Mouse (Mus musculus): ENCODE data around the gene Ttc39a. TPM values are rescaled to one million over a fixed set of nuclear protein-coding genes. Genes with fewer than 3 reads are reported as not detected.

Gene Ttc39a
- polyA plus RNA-seq, 1 experiment from 2014 or later: 2.2 TPM

- WGBS: 95% methylated on average over 5 of the region's 5 CpGs
- Histone ChIP-seq H3K4me1 (ENCODE audit: control insufficient read depth, insufficient read depth, low read length) (no peaks in the 10 kb centered on the region), H3K27me3 (ENCODE audit: control insufficient read depth, insufficient read depth, low read length) (no peaks in the 10 kb centered on the region), H3K4me2 (ENCODE audit: low read length) (no peak overlapping the region), H3K9ac (replicated peaks; ENCODE audit: low read length) (no peak overlapping the region), H3K4me3 (replicated peaks; ENCODE audit: low read depth, low read length) (no peak overlapping the region), H3K36me3 (ENCODE audit: control insufficient read depth, insufficient read depth, low read length) (peaks cover 4% of the 10 kb centered on the region; the same call in 1 of the 2 replicates), H3K9me3 (ENCODE audit: control insufficient read depth, low read length) (no peaks in the 10 kb centered on the region), H3K27ac (replicated peaks; ENCODE audit: low read depth, low read length) (no peak overlapping the region)
- ATAC-seq (ENCODE audit: low FRiP score, low TSS enrichment) (no peak), DNase-seq (no peak)
These were observed 34.0 kb downstream of the Ttc39a start for GRCm38 (mm10) chr4:109440381-109440780.

GRCm38 (mm10) chr4:109441000-109441399 is 34.6 kb downstream of the Ttc39a start:
- 93% methylated on average over 3 of the region's 3 CpGs for WGBS
- no peak for ATAC-seq (ENCODE audit: low FRiP score, low TSS enrichment)
- no peaks in the 10 kb centered on the region for H3K4me1 ChIP-seq (ENCODE audit: control insufficient read depth, insufficient read depth, low read length)

GRCm38 (mm10) chr4:109442126-109442525 is 35.7 kb downstream of the Ttc39a start:
- no peak overlapping the region for H3K27ac ChIP-seq (replicated peaks; ENCODE audit: low read depth, low read length)
- 92% methylated on average over 7 of the region's 7 CpGs for WGBS
- H3K9ac ChIP-seq (replicated peaks; ENCODE audit: low read length): no peak overlapping the region
- H3K36me3 ChIP-seq (ENCODE audit: control insufficient read depth, insufficient read depth, low read length): peaks cover 4% of the 10 kb centered on the region; the same call in 1 of the 2 replicates
- ATAC-seq (ENCODE audit: low FRiP score, low TSS enrichment): no peak
- DNase-seq: no peak
- H3K4me1 ChIP-seq (ENCODE audit: control insufficient read depth, insufficient read depth, low read length): no peaks in the 10 kb centered on the region
- H3K9me3 ChIP-seq (ENCODE audit: control insufficient read depth, low read length): no peaks in the 10 kb centered on the region
- no peak overlapping the region for H3K4me3 ChIP-seq (replicated peaks; ENCODE audit: low read depth, low read length)
- H3K4me2 ChIP-seq (ENCODE audit: low read length): no peak overlapping the region
- no peaks in the 10 kb centered on the region for H3K27me3 ChIP-seq (ENCODE audit: control insufficient read depth, insufficient read depth, low read length)

More at GRCm38 (mm10) chr4:109441000-109441399, 34.6 kb downstream of the Ttc39a start:
- peaks cover 4% of the 10 kb centered on the region; the same call in 1 of the 2 replicates for H3K36me3 ChIP-seq (ENCODE audit: control insufficient read depth, insufficient read depth, low read length)
- no peak overlapping the region for H3K27ac ChIP-seq (replicated peaks; ENCODE audit: low read depth, low read length)
- H3K4me2 ChIP-seq (ENCODE audit: low read length): no peak overlapping the region
- no peaks in the 10 kb centered on the region for H3K9me3 ChIP-seq (ENCODE audit: control insufficient read depth, low read length)
- no peak for DNase-seq
- no peaks in the 10 kb centered on the region for H3K27me3 ChIP-seq (ENCODE audit: control insufficient read depth, insufficient read depth, low read length)
- H3K4me3 ChIP-seq (replicated peaks; ENCODE audit: low read depth, low read length): no peak overlapping the region
- H3K9ac ChIP-seq (replicated peaks; ENCODE audit: low read length): no peak overlapping the region

GRCm38 (mm10) chr4:109442649-109443048 is 36.2 kb downstream of the Ttc39a start:
- DNase-seq (no peak), ATAC-seq (ENCODE audit: low FRiP score, low TSS enrichment) (no peak)
- WGBS: 90% methylated on average over 4 of the region's 4 CpGs
- Histone ChIP-seq H3K9ac (replicated peaks; ENCODE audit: low read length) (no peak overlapping the region), H3K4me1 (ENCODE audit: control insufficient read depth, insufficient read depth, low read length) (no peaks in the 10 kb centered on the region), H3K27ac (replicated peaks; ENCODE audit: low read depth, low read length) (no peak overlapping the region), H3K4me3 (replicated peaks; ENCODE audit: low read depth, low read length) (no peak overlapping the region), H3K9me3 (ENCODE audit: control insufficient read depth, low read length) (no peaks in the 10 kb centered on the region), H3K27me3 (ENCODE audit: control insufficient read depth, insufficient read depth, low read length) (no peaks in the 10 kb centered on the region), H3K36me3 (ENCODE audit: control insufficient read depth, insufficient read depth, low read length) (peaks cover 4% of the 10 kb centered on the region; the same call in 1 of the 2 replicates), H3K4me2 (ENCODE audit: low read length) (no peak overlapping the region)

- Histone ChIP-seq H3K36me3 (ENCODE audit: control insufficient read depth, insufficient read depth, low read length) (peaks cover 4% of the 10 kb centered on the region; the same call in 1 of the 2 replicates), H3K4me1 (ENCODE audit: control insufficient read depth, insufficient read depth, low read length) (no peaks in the 10 kb centered on the region), H3K4me3 (replicated peaks; ENCODE audit: low read depth, low read length) (no peak overlapping the region), H3K9ac (replicated peaks; ENCODE audit: low read length) (no peak overlapping the region), H3K27ac (replicated peaks; ENCODE audit: low read depth, low read length) (no peak overlapping the region), H3K27me3 (ENCODE audit: control insufficient read depth, insufficient read depth, low read length) (no peaks in the 10 kb centered on the region), H3K4me2 (ENCODE audit: low read length) (no peak overlapping the region), H3K9me3 (ENCODE audit: control insufficient read depth, low read length) (no peaks in the 10 kb centered on the region)
- 69% methylated on average over 6 of the region's 6 CpGs for WGBS
- DNase-seq: no peak
- no peak for ATAC-seq (ENCODE audit: low FRiP score, low TSS enrichment)
These were observed 38.0 kb downstream of the Ttc39a start for GRCm38 (mm10) chr4:109444471-109444870.

- DNase-seq: no peak
- no peak overlapping the region for H3K4me3 ChIP-seq (replicated peaks; ENCODE audit: low read depth, low read length)
- no peaks in the 10 kb centered on the region for H3K27me3 ChIP-seq (ENCODE audit: control insufficient read depth, insufficient read depth, low read length)
- no peak overlapping the region for H3K9ac ChIP-seq (replicated peaks; ENCODE audit: low read length)
- no peak overlapping the region for H3K4me2 ChIP-seq (ENCODE audit: low read length)
- H3K36me3 ChIP-seq (ENCODE audit: control insufficient read depth, insufficient read depth, low read length): peaks cover 4% of the 10 kb centered on the region; the same call in 1 of the 2 replicates
- H3K4me1 ChIP-seq (ENCODE audit: control insufficient read depth, insufficient read depth, low read length): no peaks in the 10 kb centered on the region
- no peak overlapping the region for H3K27ac ChIP-seq (replicated peaks; ENCODE audit: low read depth, low read length)
- WGBS: 44% methylated on average over 2 of the region's 2 CpGs
- no peak for ATAC-seq (ENCODE audit: low FRiP score, low TSS enrichment)
- no peaks in the 10 kb centered on the region for H3K9me3 ChIP-seq (ENCODE audit: control insufficient read depth, low read length)
These were observed 38.5 kb downstream of the Ttc39a start for GRCm38 (mm10) chr4:109444951-109445350.

GRCm38 (mm10) chr4:109445397-109445796 is 39.0 kb downstream of the Ttc39a start:
- DNase-seq: no peak
- ATAC-seq (ENCODE audit: low FRiP score, low TSS enrichment): no peak
- no peaks in the 10 kb centered on the region for H3K9me3 ChIP-seq (ENCODE audit: control insufficient read depth, low read length)
- 87% methylated on average over 2 of the region's 2 CpGs for WGBS
- H3K9ac ChIP-seq (replicated peaks; ENCODE audit: low read length): no peak overlapping the region
- no peak overlapping the region for H3K27ac ChIP-seq (replicated peaks; ENCODE audit: low read depth, low read length)
- H3K4me3 ChIP-seq (replicated peaks; ENCODE audit: low read depth, low read length): no peak overlapping the region
- H3K4me1 ChIP-seq (ENCODE audit: control insufficient read depth, insufficient read depth, low read length): no peaks in the 10 kb centered on the region
- H3K4me2 ChIP-seq (ENCODE audit: low read length): no peak overlapping the region
- peaks cover 4% of the 10 kb centered on the region; the same call in 1 of the 2 replicates for H3K36me3 ChIP-seq (ENCODE audit: control insufficient read depth, insufficient read depth, low read length)
- no peaks in the 10 kb centered on the region for H3K27me3 ChIP-seq (ENCODE audit: control insufficient read depth, insufficient read depth, low read length)

GRCm38 (mm10) chr4:109445956-109446355 is 39.5 kb downstream of the Ttc39a start:
- WGBS: 79% methylated on average over 1 of the region's 1 CpGs
- no peak for ATAC-seq (ENCODE audit: low FRiP score, low TSS enrichment)

GRCm38 (mm10) chr4:109448531-109448930 is 42.1 kb downstream of the Ttc39a start:
- no peaks in the 10 kb centered on the region for H3K27me3 ChIP-seq (ENCODE audit: control insufficient read depth, insufficient read depth, low read length)
- H3K4me1 ChIP-seq (ENCODE audit: control insufficient read depth, insufficient read depth, low read length): no peaks in the 10 kb centered on the region
- no peak for DNase-seq
- WGBS: 99% methylated on average over 2 of the region's 2 CpGs
- H3K27ac ChIP-seq (replicated peaks; ENCODE audit: low read depth, low read length): no peak overlapping the region
- H3K4me2 ChIP-seq (ENCODE audit: low read length): no peak overlapping the region
- no peak overlapping the region for H3K9ac ChIP-seq (replicated peaks; ENCODE audit: low read length)
- H3K9me3 ChIP-seq (ENCODE audit: control insufficient read depth, low read length): no peaks in the 10 kb centered on the region
- ATAC-seq (ENCODE audit: low FRiP score, low TSS enrichment): no peak
- peaks cover 18% of the 10 kb centered on the region for H3K36me3 ChIP-seq (ENCODE audit: control insufficient read depth, insufficient read depth, low read length)
- H3K4me3 ChIP-seq (replicated peaks; ENCODE audit: low read depth, low read length): no peak overlapping the region

More at GRCm38 (mm10) chr4:109445956-109446355, 39.5 kb downstream of the Ttc39a start:
- Histone ChIP-seq H3K9ac (replicated peaks; ENCODE audit: low read length) (no peak overlapping the region), H3K4me2 (ENCODE audit: low read length) (no peak overlapping the region), H3K27ac (replicated peaks; ENCODE audit: low read depth, low read length) (no peak overlapping the region), H3K4me1 (ENCODE audit: control insufficient read depth, insufficient read depth, low read length) (no peaks in the 10 kb centered on the region), H3K36me3 (ENCODE audit: control insufficient read depth, insufficient read depth, low read length) (peaks cover 4% of the 10 kb centered on the region; the same call in 1 of the 2 replicates), H3K27me3 (ENCODE audit: control insufficient read depth, insufficient read depth, low read length) (no peaks in the 10 kb centered on the region), H3K4me3 (replicated peaks; ENCODE audit: low read depth, low read length) (no peak overlapping the region), H3K9me3 (ENCODE audit: control insufficient read depth, low read length) (no peaks in the 10 kb centered on the region)
- no peak for DNase-seq
